Mouse (Mus musculus) bone marrow, adult 2 months (tissue): Measurements from ENCODE around the gene Bmp2k. TPM values are rescaled to one million over a fixed set of nuclear protein-coding genes. Genes with fewer than 3 reads are reported as not detected.

Source experiments
- H3K27ac ChIP-seq: fragments of 200-500 bp; 2 replicates; pipeline ENCODE4 v1.5.1; 2012; ENCODE audit warnings: low read depth, mild to moderate bottlenecking, control low read depth, inconsistent platforms, low read length; ENCODE audit not compliant: control insufficient read depth, poor library complexity, insufficient read depth
- H3K4me1 ChIP-seq: fragments of 200-500 bp; 2 replicates; pipeline ENCODE4 v1.6.1; 2011; ENCODE audit warnings: low read length; ENCODE audit not compliant: control insufficient read depth, insufficient read depth
- H3K4me3 ChIP-seq: fragments of 200-500 bp; replicated peaks from 2 replicates; pipeline ENCODE3; 2011; ENCODE audit warnings: mild to moderate bottlenecking, low read depth, low read length, control low read depth; ENCODE audit not compliant: control insufficient read depth
- CTCF ChIP-seq: fragments of 200-500 bp; IDR thresholded peaks from 2 replicates; pipeline ENCODE4 v1.5.1; 2011; ENCODE audit warnings: low read length, control low read depth; ENCODE audit not compliant: control insufficient read depth, insufficient read depth
- POLR2A ChIP-seq: fragments of 200-500 bp; IDR thresholded peaks from 2 replicates; pipeline ENCODE4 v1.6.1; 2011; ENCODE audit warnings: low read depth, mild to moderate bottlenecking, control low read depth, low read length, borderline replicate concordance; ENCODE audit not compliant: control insufficient read depth
- WGBS: fragments of 180-500 bp; shearing (Covaris S2); methylation state at CpG from one replicate; pipeline ENCODE4 v1.1.7; 2018; 5-methylcytosine and 5-hydroxymethylcytosine counted together
- polyA plus RNA-seq: library from polyadenylated mRNA; stranded (reverse); fragments of >200 nt; gene quantifications from 2 replicates; pipeline ENCODE4 v1.2.4, GENCODE M21; 2011; ENCODE audit warnings: low replicate concordance; ENCODE audit not compliant: missing spikeins, insufficient read depth, insufficient read length

Gene Bmp2k
- polyA plus RNA-seq, 1 experiment = 12.0 TPM

DNA sequence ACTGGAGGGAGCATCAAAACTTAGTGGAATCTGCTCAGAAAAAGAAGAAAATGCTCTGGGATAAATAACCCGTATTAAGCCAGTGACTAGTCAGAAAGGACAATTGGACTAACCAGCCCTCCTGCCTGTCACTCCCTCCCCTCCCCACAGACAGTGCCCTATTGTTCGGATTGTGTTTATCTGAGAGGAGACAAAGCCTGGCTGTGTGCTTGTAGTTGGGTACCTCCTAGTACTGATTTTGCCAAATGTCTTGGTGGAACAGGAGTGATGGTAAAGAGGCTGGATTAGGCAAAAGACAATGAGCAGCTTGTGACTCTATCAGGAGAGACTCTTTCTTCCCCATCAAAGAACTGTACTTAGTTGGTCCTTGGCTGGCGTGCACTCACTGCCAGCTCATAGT lies 40.6 kb upstream of the Bmp2k start:
- no peak overlapping the region for H3K27ac ChIP-seq
- H3K4me3 ChIP-seq = no peak overlapping the region
- TF ChIP-seq POLR2A = no peak
- TF ChIP-seq CTCF = no peak
- WGBS = 79% methylated on average over 3 of the region's 3 CpGs
- H3K4me1 ChIP-seq = no peaks in the 10 kb centered on the region; the same call in 1 of the 2 replicates

DNA sequence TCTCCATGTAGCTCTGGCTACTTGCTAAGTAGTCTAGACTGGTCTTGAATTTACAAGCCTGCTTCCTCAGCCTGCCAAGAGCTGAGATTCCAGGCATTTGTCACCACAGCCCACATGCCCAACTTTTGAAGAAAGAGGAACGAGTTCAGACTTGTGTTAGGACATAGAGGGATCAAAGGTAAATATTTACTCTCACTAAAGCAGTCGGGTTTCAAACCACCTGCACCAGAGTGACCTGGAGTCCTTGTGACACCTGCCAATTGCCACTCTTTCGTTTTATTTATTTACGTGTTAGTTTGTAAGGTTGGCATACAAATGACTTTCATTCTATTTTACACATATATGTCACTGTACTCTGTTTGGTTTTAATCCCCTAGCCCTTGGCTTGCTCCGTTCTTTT lies 36.4 kb upstream of the Bmp2k start:
- Histone ChIP-seq H3K27ac (no peak overlapping the region), H3K4me3 (no peak overlapping the region), H3K4me1 (no peaks in the 10 kb centered on the region)
- 78% methylated on average over 5 of the region's 5 CpGs for WGBS
- TF ChIP-seq CTCF (no peak), POLR2A (no peak)

- Histone ChIP-seq H3K27ac (no peak overlapping the region), H3K4me3 (no peak overlapping the region), H3K4me1 (no peaks in the 10 kb centered on the region)
- TF ChIP-seq POLR2A = no peak
Observed at GRCm38 (mm10) chr5:96961852-96962251, 35.6 kb upstream of the Bmp2k start.

DNA sequence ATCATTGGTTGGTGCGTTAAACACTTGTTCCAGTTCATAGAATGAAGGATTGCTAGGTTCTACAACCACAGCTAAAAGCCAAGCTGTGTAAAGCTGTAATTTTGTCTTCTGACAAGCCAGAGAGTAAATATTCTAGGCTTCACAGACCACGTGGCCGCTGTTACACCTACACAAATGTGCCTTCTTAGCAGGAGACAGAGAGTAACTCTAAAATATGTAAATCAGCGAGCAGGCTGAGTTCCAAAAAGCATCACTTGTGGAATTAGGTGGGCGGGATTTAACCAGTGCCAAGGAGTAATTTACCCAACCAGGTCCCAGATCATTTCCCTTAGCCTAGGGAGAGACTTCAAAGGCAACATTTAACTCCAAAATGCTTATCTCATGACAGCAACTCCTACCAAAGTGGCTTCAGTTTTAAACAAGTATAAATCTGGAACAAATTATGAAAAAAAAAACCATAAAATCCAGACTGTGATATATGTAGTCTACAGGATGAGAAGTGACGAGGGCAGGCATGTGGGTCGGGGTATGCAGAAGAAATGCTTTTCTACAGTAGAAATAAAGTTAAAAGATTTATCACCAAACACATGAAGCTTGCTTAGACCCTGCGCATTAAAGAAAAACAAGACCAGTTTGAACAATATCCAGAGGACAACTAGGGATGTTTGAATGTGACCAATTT lies 35.1 kb upstream of the Bmp2k start:
- 74% methylated on average over 8 of the region's 8 CpGs for WGBS
- Histone ChIP-seq H3K27ac (no peak overlapping the region), H3K4me1 (no peaks in the 10 kb centered on the region), H3K4me3 (no peak overlapping the region)
- no peak for TF ChIP-seq CTCF
- no peak for TF ChIP-seq POLR2A

DNA sequence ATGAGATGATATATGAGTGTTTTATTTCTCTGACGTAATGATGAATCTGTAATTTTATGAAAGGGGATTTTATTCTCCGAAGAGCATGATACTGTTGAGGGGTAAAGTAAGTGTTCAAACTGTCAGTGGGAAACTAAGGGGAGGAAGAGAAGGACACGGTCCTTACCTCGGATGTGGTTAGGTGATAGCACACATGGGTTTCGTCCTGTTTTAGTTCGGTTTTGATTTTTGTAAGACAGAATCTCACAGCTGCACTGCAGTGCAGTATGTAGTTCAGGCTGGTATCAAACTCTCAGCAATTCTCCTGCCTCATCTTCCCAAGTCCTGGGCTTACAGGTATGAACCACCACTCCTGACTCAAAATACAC lies 34.6 kb upstream of the Bmp2k start:
- Histone ChIP-seq H3K4me1 (no peaks in the 10 kb centered on the region), H3K27ac (no peak overlapping the region), H3K4me3 (no peak overlapping the region)
- TF ChIP-seq CTCF (no peak), POLR2A (no peak)
- WGBS = 18% methylated on average over 6 of the region's 6 CpGs

GRCm38 (mm10) chr5:96964062-96965028 lies 33.1 kb upstream of the Bmp2k start:
- WGBS = 12% methylated on average over 14 of the region's 14 CpGs
- H3K27ac ChIP-seq = no peak overlapping the region
- TF ChIP-seq POLR2A (no peak), CTCF (no peak)
- no peaks in the 10 kb centered on the region; the same call in 1 of the 2 replicates for H3K4me1 ChIP-seq
- H3K4me3 ChIP-seq = no peak overlapping the region

DNA sequence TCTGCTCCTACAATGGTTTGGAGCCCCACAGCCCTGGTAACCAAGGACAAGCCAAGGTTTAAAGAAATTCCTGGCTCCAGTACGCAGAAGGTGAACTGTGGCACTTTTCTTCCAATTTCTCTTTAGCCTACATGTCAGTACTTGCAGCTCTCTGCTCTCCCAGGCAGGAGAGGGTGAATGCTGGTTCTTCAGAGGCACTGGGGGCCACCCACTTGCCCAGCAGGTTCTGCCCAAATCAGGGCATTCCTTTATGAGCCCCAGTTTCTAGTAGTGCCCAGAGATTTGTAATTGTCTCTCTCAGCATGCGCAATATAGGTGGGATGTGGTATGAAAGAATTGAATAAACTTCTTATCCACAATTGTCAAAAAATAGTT lies 32.5 kb upstream of the Bmp2k start:
- no peak overlapping the region for H3K27ac ChIP-seq
- 97% methylated on average over 2 of the region's 2 CpGs for WGBS
- TF ChIP-seq POLR2A = no peak
- TF ChIP-seq CTCF = no peak
- H3K4me3 ChIP-seq = no peak overlapping the region
- no peaks in the 10 kb centered on the region; the same call in 1 of the 2 replicates for H3K4me1 ChIP-seq

- no peak overlapping the region for H3K4me3 ChIP-seq
- TF ChIP-seq CTCF (no peak), POLR2A (no peak)
- H3K27ac ChIP-seq = no peak overlapping the region
- H3K4me1 ChIP-seq = no peaks in the 10 kb centered on the region; the same call in 1 of the 2 replicates
- WGBS = 90% methylated on average over 2 of the region's 2 CpGs
Observed at GRCm38 (mm10) chr5:96965503-96965902, 32.0 kb upstream of the Bmp2k start.

DNA sequence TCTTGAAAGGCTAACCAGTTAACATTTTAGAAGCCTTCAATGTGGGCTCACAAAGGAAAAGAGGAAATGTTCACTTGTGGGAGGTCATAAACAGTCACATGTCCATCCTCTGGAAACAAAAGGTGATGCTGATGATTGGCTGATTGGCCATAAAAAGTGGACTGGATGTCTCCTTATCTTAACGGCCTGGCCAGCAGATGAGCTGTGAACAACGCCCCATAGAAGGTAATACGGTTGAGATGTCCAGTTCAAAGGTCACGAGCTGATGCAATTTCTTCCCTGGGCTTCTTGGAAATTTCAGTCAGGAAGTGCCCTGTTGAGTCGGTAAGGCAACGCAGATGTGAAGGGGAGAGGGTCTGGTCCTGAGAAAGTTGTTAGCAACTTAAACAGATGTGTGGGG lies 28.9 kb upstream of the Bmp2k start:
- 42% methylated on average over 6 of the region's 6 CpGs for WGBS
- H3K4me1 ChIP-seq = no peaks in the 10 kb centered on the region; the same call in 1 of the 2 replicates
- TF ChIP-seq CTCF = no peak
- TF ChIP-seq POLR2A = no peak

More for the DNA sequence above, 28.9 kb upstream of the Bmp2k start:
- Histone ChIP-seq H3K4me3 (no peak overlapping the region), H3K27ac (no peak overlapping the region)
